Mouse (Mus musculus): ENCODE results near the gene Fam189b. TPM values are rescaled to one million over a fixed set of nuclear protein-coding genes. Genes with fewer than 3 reads are reported as not detected.

Fam189b gene
- polyA plus RNA-seq, 2 experiments, result 34.5 to 95.5 TPM

- Histone ChIP-seq H3K9ac (ENCODE audit: low read depth, low read length, severe bottlenecking) (no peak overlapping the region), H3K27ac (replicated peaks; ENCODE audit: low read depth, low read length) (no peak overlapping the region), H3K4me2 (replicated peaks; ENCODE audit: low read depth, low read length, severe bottlenecking) (no peak overlapping the region), H3K27me3 (ENCODE audit: control insufficient read depth, insufficient read depth, low read length) (no peaks in the 10 kb centered on the region), H3K9me3 (ENCODE audit: control insufficient read depth, low read length) (no peaks in the 10 kb centered on the region), H3K4me3 (replicated peaks; ENCODE audit: low read length) (no peak overlapping the region), H3K36me3 (ENCODE audit: control insufficient read depth, insufficient read depth, low read length) (peaks cover 56% of the 10 kb centered on the region), H3K4me1 (ENCODE audit: control insufficient read depth, insufficient read depth, low read length) (peaks cover 12% of the 10 kb centered on the region)
- TF ChIP-seq POLR2A (IDR thresholded peaks at IDR 0.05; ENCODE audit: borderline replicate concordance, extremely low read depth, insufficient read depth, insufficient read length), result no peak
- no peak for ATAC-seq (ENCODE audit: low FRiP score, low read depth)
- 92% methylated on average over 19 of the region's 19 CpGs for WGBS
- DNase-seq (ENCODE audit: low spot score), result no peak
These were observed 16.0 kb upstream of the Fam189b start for GRCm38 (mm10) chr3:89166945-89167344.

- TF ChIP-seq POLR2A (IDR thresholded peaks at IDR 0.05; ENCODE audit: borderline replicate concordance, extremely low read depth, insufficient read depth, insufficient read length), result no peak
- 92% methylated on average over 11 of the region's 11 CpGs for WGBS
- no peak overlapping the region for H3K4me3 ChIP-seq (replicated peaks; ENCODE audit: low read length)
These were observed 8.1 kb upstream of the Fam189b start for GRCm38 (mm10) chr3:89174844-89175243.

GRCm38 (mm10) chr3:89175544-89175943 lies 7.4 kb upstream of the Fam189b start:
- Histone ChIP-seq H3K9ac (ENCODE audit: low read depth, low read length, severe bottlenecking) (no peak overlapping the region), H3K36me3 (ENCODE audit: control insufficient read depth, insufficient read depth, low read length) (peaks cover 78% of the 10 kb centered on the region), H3K4me1 (ENCODE audit: control insufficient read depth, insufficient read depth, low read length) (peaks cover 7% of the 10 kb centered on the region), H3K27ac (replicated peaks; ENCODE audit: low read depth, low read length) (no peak overlapping the region), H3K4me3 (replicated peaks; ENCODE audit: low read length) (no peak overlapping the region), H3K9me3 (ENCODE audit: control insufficient read depth, low read length) (no peaks in the 10 kb centered on the region), H3K27me3 (ENCODE audit: control insufficient read depth, insufficient read depth, low read length) (no peaks in the 10 kb centered on the region), H3K4me2 (replicated peaks; ENCODE audit: low read depth, low read length, severe bottlenecking) (no peak overlapping the region)
- DNase-seq (ENCODE audit: low spot score) (no peak), ATAC-seq (ENCODE audit: low FRiP score, low read depth) (no peak)
- TF ChIP-seq POLR2A (IDR thresholded peaks at IDR 0.05; ENCODE audit: borderline replicate concordance, extremely low read depth, insufficient read depth, insufficient read length), result no peak
- 91% methylated on average over 10 of the region's 10 CpGs for WGBS

More at GRCm38 (mm10) chr3:89174844-89175243, 8.1 kb upstream of the Fam189b start:
- no peak for ATAC-seq (ENCODE audit: low FRiP score, low read depth)
- H3K27ac ChIP-seq (replicated peaks; ENCODE audit: low read depth, low read length), result no peak overlapping the region
- peaks cover 78% of the 10 kb centered on the region for H3K36me3 ChIP-seq (ENCODE audit: control insufficient read depth, insufficient read depth, low read length)
- DNase-seq (ENCODE audit: low spot score), result no peak
- no peaks in the 10 kb centered on the region for H3K9me3 ChIP-seq (ENCODE audit: control insufficient read depth, low read length)
- H3K27me3 ChIP-seq (ENCODE audit: control insufficient read depth, insufficient read depth, low read length), result no peaks in the 10 kb centered on the region
- no peak overlapping the region for H3K9ac ChIP-seq (ENCODE audit: low read depth, low read length, severe bottlenecking)
- H3K4me2 ChIP-seq (replicated peaks; ENCODE audit: low read depth, low read length, severe bottlenecking), result no peak overlapping the region
- H3K4me1 ChIP-seq (ENCODE audit: control insufficient read depth, insufficient read depth, low read length), result peaks cover 7% of the 10 kb centered on the region

GRCm38 (mm10) chr3:89176421-89176820 lies 6.5 kb upstream of the Fam189b start:
- ATAC-seq (ENCODE audit: low FRiP score, low read depth) (no peak), DNase-seq (ENCODE audit: low spot score) (no peak)
- 88% methylated on average over 7 of the region's 7 CpGs for WGBS
- no peak overlapping the region for H3K9ac ChIP-seq (ENCODE audit: low read depth, low read length, severe bottlenecking)
- TF ChIP-seq POLR2A (IDR thresholded peaks at IDR 0.05; ENCODE audit: borderline replicate concordance, extremely low read depth, insufficient read depth, insufficient read length), result no peak
- 0 out of 2 replicates have a peak overlapping the region, but pooled peaks have one; percentile 0 for H3K4me3 ChIP-seq (replicated peaks; ENCODE audit: low read length)
- no peaks in the 10 kb centered on the region for H3K27me3 ChIP-seq (ENCODE audit: control insufficient read depth, insufficient read depth, low read length)
- H3K9me3 ChIP-seq (ENCODE audit: control insufficient read depth, low read length), result no peaks in the 10 kb centered on the region
- H3K4me2 ChIP-seq (replicated peaks; ENCODE audit: low read depth, low read length, severe bottlenecking), result no peak overlapping the region
- no peak overlapping the region for H3K27ac ChIP-seq (replicated peaks; ENCODE audit: low read depth, low read length)
- H3K36me3 ChIP-seq (ENCODE audit: control insufficient read depth, insufficient read depth, low read length), result peaks cover 77% of the 10 kb centered on the region
- H3K4me1 ChIP-seq (ENCODE audit: control insufficient read depth, insufficient read depth, low read length), result peaks cover 7% of the 10 kb centered on the region

- ATAC-seq (ENCODE audit: low FRiP score, low read depth), result peak; percentile 96
- Histone ChIP-seq H3K9me3 (ENCODE audit: control insufficient read depth, low read length) (no peaks in the 10 kb centered on the region), H3K36me3 (ENCODE audit: control insufficient read depth, insufficient read depth, low read length) (peaks cover 78% of the 10 kb centered on the region), H3K27ac (replicated peaks; ENCODE audit: low read depth, low read length) (peak within 1 kb of the TSS; percentile 78), H3K27me3 (ENCODE audit: control insufficient read depth, insufficient read depth, low read length) (no peaks in the 10 kb centered on the region), H3K4me1 (ENCODE audit: control insufficient read depth, insufficient read depth, low read length) (peaks cover 7% of the 10 kb centered on the region), H3K4me2 (replicated peaks; ENCODE audit: low read depth, low read length, severe bottlenecking) (peak within 1 kb of the TSS; percentile 89), H3K4me3 (replicated peaks; ENCODE audit: low read length) (peak within 1 kb of the TSS; percentile 83), H3K9ac (ENCODE audit: low read depth, low read length, severe bottlenecking) (peak within 1 kb of the TSS; percentile 84)
- no peak; the same call in 1 of the 2 replicates for TF ChIP-seq POLR2A (IDR thresholded peaks at IDR 0.05; ENCODE audit: borderline replicate concordance, extremely low read depth, insufficient read depth, insufficient read length)
- 2% methylated on average over 43 of the region's 43 CpGs for WGBS
- peak; percentile 94 for DNase-seq (ENCODE audit: low spot score)
These were observed 5.5 kb upstream of the Fam189b start, which contains the start of gene Scamp3 for GRCm38 (mm10) chr3:89177242-89178106. Gene Scamp3 (plus strand): TSS chr3:89177473.

All from limb, embryonic 14.5 days (tissue).